Mouse (Mus musculus) forebrain, embryonic 13.5 days (tissue): ENCODE data around the gene 4930503B20Rik. TPM values are rescaled to one million over a fixed set of nuclear protein-coding genes. Genes with fewer than 3 reads are reported as not detected.

Source experiments
- ATAC-seq: fragments of 200-750 bp; cut with Nextera tagmentation; 2 replicates; pipeline ENCODE4 v1.8.0; 2017
- H3K27ac ChIP-seq: fragments of 300-500 bp; sonication (generic); 2 replicates; pipeline ENCODE4 v1.5.1; 2015; ENCODE audit warnings: inconsistent platforms, mild to moderate bottlenecking, moderate library complexity
- H3K27me3 ChIP-seq: fragments of 300-500 bp; sonication (generic); 2 replicates; pipeline ENCODE4 v1.6.1; 2015; ENCODE audit warnings: mild to moderate bottlenecking, inconsistent platforms
- H3K36me3 ChIP-seq: fragments of 300-500 bp; sonication (generic); 2 replicates; pipeline ENCODE4 v1.6.1; 2015; ENCODE audit warnings: mild to moderate bottlenecking, inconsistent platforms; ENCODE audit not compliant: poor library complexity, severe bottlenecking
- H3K4me1 ChIP-seq: fragments of 300-500 bp; sonication (generic); 2 replicates; pipeline ENCODE4 v1.6.1; 2015; ENCODE audit warnings: inconsistent platforms
- H3K4me2 ChIP-seq: fragments of 300-500 bp; sonication (generic); 2 replicates; pipeline ENCODE4 v1.6.1; 2015; ENCODE audit warnings: inconsistent platforms, mild to moderate bottlenecking, moderate library complexity
- H3K4me3 ChIP-seq: fragments of 300-500 bp; sonication (generic); 2 replicates; pipeline ENCODE4 v1.5.1; 2015; ENCODE audit warnings: mild to moderate bottlenecking, inconsistent platforms
- H3K9ac ChIP-seq: fragments of 300-500 bp; sonication (generic); 2 replicates; pipeline ENCODE4 v1.6.1; 2015; ENCODE audit warnings: mild to moderate bottlenecking, inconsistent platforms
- H3K9me3 ChIP-seq: fragments of 300-500 bp; sonication (generic); replicated peaks from 2 replicates; pipeline ENCODE4 v1.6.1; 2016; ENCODE audit warnings: inconsistent platforms
- WGBS: fragments of 180-500 bp; shearing (Covaris S2); methylation state at CpG from one replicate; pipeline ENCODE4 v1.1.7; 2015; 5-methylcytosine and 5-hydroxymethylcytosine counted together
- polyA plus RNA-seq: library from polyadenylated mRNA; unstranded; fragments of >200 nt; fragmentation: Nextera tagmentation; extraction: Ambion mirVana; gene quantifications from 2 replicates; pipeline ENCODE4 v1.2.1, GENCODE M21; 2015

Gene 4930503B20Rik
- polyA plus RNA-seq, 1 experiment from 2014 or later: not detected

- H3K27ac ChIP-seq: no peak overlapping the region
- H3K27me3 ChIP-seq: no peaks in the 10 kb centered on the region
- no peaks in the 10 kb centered on the region for H3K9me3 ChIP-seq
- H3K4me1 ChIP-seq: peaks cover 9% of the 10 kb centered on the region
- ATAC-seq: no peak
- no peak overlapping the region for H3K4me3 ChIP-seq
- H3K4me2 ChIP-seq: no peak overlapping the region
- no peak overlapping the region for H3K9ac ChIP-seq
- 64% methylated on average over 4 of the region's 4 CpGs for WGBS
- H3K36me3 ChIP-seq: no peaks in the 10 kb centered on the region
Observed at GRCm38 (mm10) chr3:146611261-146611660, 39.9 kb downstream of the 4930503B20Rik start.

DNA sequence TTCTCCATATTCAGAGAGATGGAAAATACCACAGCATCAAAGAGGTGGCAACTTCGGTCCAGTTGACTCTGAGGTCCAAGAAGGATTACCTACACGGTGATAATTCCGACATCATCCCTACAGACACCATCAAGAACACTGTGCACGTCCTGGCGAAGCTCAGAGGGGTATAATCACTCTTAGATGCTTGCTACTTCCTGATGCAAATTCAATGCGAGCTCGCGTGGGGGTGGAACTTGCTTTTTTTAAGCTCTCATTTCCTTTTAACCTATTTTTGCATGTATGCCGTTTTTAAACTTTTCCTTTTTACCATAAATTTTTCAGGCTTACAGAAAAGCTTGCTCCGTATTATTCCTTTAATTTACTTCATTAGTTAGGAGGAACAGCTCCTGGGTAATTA, 40.8 kb downstream of the 4930503B20Rik start:
- no peak for ATAC-seq
- H3K36me3 ChIP-seq: no peaks in the 10 kb centered on the region
- H3K4me3 ChIP-seq: no peak overlapping the region
- H3K27me3 ChIP-seq: no peaks in the 10 kb centered on the region
- WGBS: 84% methylated on average over 10 of the region's 10 CpGs
- H3K9ac ChIP-seq: no peak overlapping the region
- peaks cover 9% of the 10 kb centered on the region for H3K4me1 ChIP-seq
- no peak overlapping the region for H3K4me2 ChIP-seq
- H3K27ac ChIP-seq: no peak overlapping the region
- no peaks in the 10 kb centered on the region for H3K9me3 ChIP-seq

GRCm38 (mm10) chr3:146607368-146607767, 43.7 kb downstream of the 4930503B20Rik start:
- Histone ChIP-seq H3K27ac (no peak overlapping the region), H3K36me3 (no peaks in the 10 kb centered on the region), H3K9ac (no peak overlapping the region), H3K27me3 (no peaks in the 10 kb centered on the region), H3K4me1 (peaks cover 9% of the 10 kb centered on the region), H3K4me3 (no peak overlapping the region), H3K4me2 (no peak overlapping the region), H3K9me3 (no peaks in the 10 kb centered on the region)
- ATAC-seq: no peak; the same call in 1 of the 2 replicates
- WGBS: 13% methylated on average over 1 of the region's 1 CpGs

- WGBS: 86% methylated on average over 9 of the region's 9 CpGs
- no peak overlapping the region for H3K4me2 ChIP-seq
Observed at GRCm38 (mm10) chr3:146604647-146605046, 46.5 kb downstream of the 4930503B20Rik start.

DNA sequence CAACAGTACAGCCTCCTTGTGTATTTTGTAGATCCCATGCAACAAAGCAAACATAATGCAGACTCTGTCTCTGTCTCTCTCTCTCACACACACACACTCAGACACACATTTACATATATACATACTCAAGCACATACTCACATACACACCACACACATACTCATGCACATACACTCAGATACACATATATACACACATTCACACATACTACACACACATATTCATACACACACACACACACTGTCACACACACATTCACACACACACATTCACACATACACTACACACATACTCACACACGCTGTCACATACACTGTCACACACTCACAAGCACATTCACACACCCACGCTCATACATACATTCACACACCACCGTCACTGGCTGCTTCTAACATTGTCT, 48.6 kb downstream of the 4930503B20Rik start:
- no peak overlapping the region for H3K4me3 ChIP-seq
- no peak overlapping the region for H3K27ac ChIP-seq
- H3K4me1 ChIP-seq: peaks cover 4% of the 10 kb centered on the region
- no peaks in the 10 kb centered on the region for H3K9me3 ChIP-seq
- WGBS: 88% methylated on average over 3 of the region's 3 CpGs
- no peak overlapping the region for H3K4me2 ChIP-seq
- no peak for ATAC-seq
- H3K36me3 ChIP-seq: no peaks in the 10 kb centered on the region
- H3K9ac ChIP-seq: no peak overlapping the region
- H3K27me3 ChIP-seq: no peaks in the 10 kb centered on the region

More at GRCm38 (mm10) chr3:146604647-146605046, 46.5 kb downstream of the 4930503B20Rik start:
- Histone ChIP-seq H3K36me3 (no peaks in the 10 kb centered on the region), H3K27ac (no peak overlapping the region), H3K4me3 (no peak overlapping the region), H3K9me3 (no peaks in the 10 kb centered on the region), H3K4me1 (peaks cover 9% of the 10 kb centered on the region), H3K9ac (no peak overlapping the region), H3K27me3 (no peaks in the 10 kb centered on the region)
- ATAC-seq: no peak

DNA sequence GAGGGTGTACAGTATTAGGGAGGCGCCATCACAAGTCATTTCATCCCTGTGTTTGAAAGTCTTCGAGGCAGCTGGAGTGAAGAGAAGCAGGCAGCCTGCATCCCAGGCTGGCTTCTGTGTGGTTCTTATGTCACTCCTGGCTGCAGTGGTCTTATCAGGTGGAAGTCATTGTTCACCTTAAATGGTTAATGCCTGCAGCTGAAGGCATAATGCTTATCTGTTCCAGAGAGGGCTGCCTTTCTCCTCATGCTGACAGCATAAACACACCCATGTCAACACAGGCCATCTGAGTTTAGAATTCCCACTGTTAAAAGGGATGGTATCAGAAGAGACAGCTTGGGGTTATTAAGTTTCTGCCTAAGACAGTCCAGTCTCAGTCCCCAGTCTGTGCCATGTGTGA, 49.9 kb downstream of the 4930503B20Rik start:
- no peak overlapping the region for H3K4me3 ChIP-seq
- no peak overlapping the region for H3K4me2 ChIP-seq
- ATAC-seq: no peak
- WGBS: 89% methylated on average over 2 of the region's 2 CpGs
- no peaks in the 10 kb centered on the region for H3K4me1 ChIP-seq
- H3K27me3 ChIP-seq: no peaks in the 10 kb centered on the region
- no peak overlapping the region for H3K9ac ChIP-seq
- no peaks in the 10 kb centered on the region for H3K9me3 ChIP-seq
- no peak overlapping the region; the same call in 1 of the 2 replicates for H3K27ac ChIP-seq
- H3K36me3 ChIP-seq: no peaks in the 10 kb centered on the region

- no peak overlapping the region for H3K4me3 ChIP-seq
- no peak overlapping the region for H3K27ac ChIP-seq
- ATAC-seq: no peak
- H3K9ac ChIP-seq: no peak overlapping the region
- no peak overlapping the region for H3K4me2 ChIP-seq
- H3K27me3 ChIP-seq: no peaks in the 10 kb centered on the region
- no peaks in the 10 kb centered on the region for H3K9me3 ChIP-seq
- H3K4me1 ChIP-seq: no peaks in the 10 kb centered on the region
- 88% methylated on average over 6 of the region's 6 CpGs for WGBS
- H3K36me3 ChIP-seq: no peaks in the 10 kb centered on the region
Observed at GRCm38 (mm10) chr3:146599198-146599900, 51.8 kb downstream of the 4930503B20Rik start.

DNA sequence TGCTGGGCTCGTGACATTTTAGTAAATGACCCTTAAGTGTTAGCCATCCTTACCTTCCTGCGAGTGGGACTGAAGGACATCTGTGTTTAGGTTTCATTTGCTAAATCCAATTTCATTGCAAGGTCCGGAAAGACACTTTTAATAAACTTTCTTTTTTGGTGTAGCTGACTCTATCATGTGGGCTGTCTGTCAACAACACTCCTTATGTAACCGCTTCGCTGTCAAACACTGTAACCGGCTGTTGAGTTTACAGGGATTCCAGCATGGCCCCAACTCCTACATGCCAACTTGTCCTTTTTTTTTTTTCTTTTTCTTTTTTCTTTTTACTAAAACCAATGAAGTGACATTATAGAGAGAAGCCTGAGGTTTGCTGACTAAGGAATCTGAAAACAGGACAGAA, 52.7 kb downstream of the 4930503B20Rik start:
- no peaks in the 10 kb centered on the region for H3K36me3 ChIP-seq
- ATAC-seq: no peak
- no peaks in the 10 kb centered on the region for H3K9me3 ChIP-seq
- no peak overlapping the region for H3K4me2 ChIP-seq
- H3K27ac ChIP-seq: no peak overlapping the region
- H3K4me3 ChIP-seq: no peak overlapping the region
- no peaks in the 10 kb centered on the region for H3K27me3 ChIP-seq
- H3K4me1 ChIP-seq: no peaks in the 10 kb centered on the region
- WGBS: 88% methylated on average over 6 of the region's 6 CpGs
- no peak overlapping the region for H3K9ac ChIP-seq

DNA sequence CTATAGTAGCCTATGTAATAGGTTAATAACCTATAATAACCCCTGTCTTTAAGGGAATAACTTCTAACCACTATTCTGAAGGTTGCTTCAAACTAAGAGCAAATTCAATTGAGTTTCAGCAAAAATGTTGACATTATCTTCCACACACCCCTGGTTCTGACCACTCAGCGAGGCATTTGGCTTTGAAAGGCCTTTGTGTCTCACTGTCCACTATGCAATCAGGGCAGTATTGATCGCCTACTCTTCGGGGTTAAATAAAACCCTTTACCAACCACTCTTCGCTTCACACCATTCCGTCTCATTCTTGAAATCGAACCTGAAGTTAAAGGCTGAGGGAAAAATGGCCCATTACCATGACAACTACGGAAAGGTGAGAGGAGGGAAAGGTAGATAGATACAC, 54.3 kb downstream of the 4930503B20Rik start:
- H3K9me3 ChIP-seq: no peaks in the 10 kb centered on the region
- no peak overlapping the region for H3K27ac ChIP-seq
- no peaks in the 10 kb centered on the region for H3K4me1 ChIP-seq
- ATAC-seq: no peak
- no peak overlapping the region for H3K4me2 ChIP-seq
- no peak overlapping the region for H3K9ac ChIP-seq
- WGBS: 88% methylated on average over 7 of the region's 7 CpGs
- H3K27me3 ChIP-seq: no peaks in the 10 kb centered on the region
- H3K36me3 ChIP-seq: no peaks in the 10 kb centered on the region
- H3K4me3 ChIP-seq: no peak overlapping the region

GRCm38 (mm10) chr3:146596387-146596786, 54.7 kb downstream of the 4930503B20Rik start:
- H3K9me3 ChIP-seq: no peaks in the 10 kb centered on the region
- 77% methylated on average over 8 of the region's 8 CpGs for WGBS
- H3K9ac ChIP-seq: no peak overlapping the region

DNA sequence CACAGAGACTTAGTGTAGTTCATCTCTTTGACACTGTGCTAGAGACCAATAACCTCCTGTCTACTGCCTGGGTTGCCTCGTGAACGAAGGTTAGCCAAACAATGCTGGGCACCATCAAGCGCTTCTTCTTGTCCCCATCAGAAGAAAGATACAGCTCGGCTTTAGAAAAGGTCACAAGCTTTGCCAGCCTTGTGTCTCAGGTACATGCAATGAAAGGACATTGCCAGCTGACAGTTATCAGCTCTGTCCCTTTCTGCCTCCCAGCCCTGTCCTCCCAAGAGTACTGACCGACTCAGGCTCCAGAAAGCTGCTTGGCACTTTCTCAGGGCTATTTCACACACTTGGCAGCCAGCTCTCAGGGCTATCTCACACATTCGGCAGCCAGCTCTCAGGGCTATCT, 55.7 kb downstream of the 4930503B20Rik start:
- Histone ChIP-seq H3K36me3 (no peaks in the 10 kb centered on the region), H3K27me3 (no peaks in the 10 kb centered on the region), H3K9me3 (no peaks in the 10 kb centered on the region), H3K4me3 (no peak overlapping the region), H3K9ac (no peak overlapping the region), H3K4me2 (no peak overlapping the region), H3K27ac (no peak overlapping the region), H3K4me1 (no peaks in the 10 kb centered on the region)
- ATAC-seq: no peak
- 90% methylated on average over 6 of the region's 6 CpGs for WGBS

More at GRCm38 (mm10) chr3:146596387-146596786, 54.7 kb downstream of the 4930503B20Rik start:
- Histone ChIP-seq H3K27me3 (no peaks in the 10 kb centered on the region), H3K27ac (no peak overlapping the region), H3K4me3 (no peak overlapping the region), H3K4me1 (no peaks in the 10 kb centered on the region), H3K36me3 (no peaks in the 10 kb centered on the region), H3K4me2 (no peak overlapping the region)
- ATAC-seq: no peak
